Mouse (Mus musculus) liver, embryonic 14.5 days (tissue): ENCODE measurements around the gene Slc17a9.

Experiments used
- CTCF ChIP-seq: IDR thresholded peaks from 2 replicates; pipeline ENCODE4 v1.5.1; 2016; ENCODE audit warnings: antibody characterized with exemption, low read depth, control low read depth
- EP300 ChIP-seq: IDR thresholded peaks from 2 replicates; pipeline ENCODE4 v1.6.1; 2016; ENCODE audit warnings: antibody characterized with exemption, low read depth

DNA sequence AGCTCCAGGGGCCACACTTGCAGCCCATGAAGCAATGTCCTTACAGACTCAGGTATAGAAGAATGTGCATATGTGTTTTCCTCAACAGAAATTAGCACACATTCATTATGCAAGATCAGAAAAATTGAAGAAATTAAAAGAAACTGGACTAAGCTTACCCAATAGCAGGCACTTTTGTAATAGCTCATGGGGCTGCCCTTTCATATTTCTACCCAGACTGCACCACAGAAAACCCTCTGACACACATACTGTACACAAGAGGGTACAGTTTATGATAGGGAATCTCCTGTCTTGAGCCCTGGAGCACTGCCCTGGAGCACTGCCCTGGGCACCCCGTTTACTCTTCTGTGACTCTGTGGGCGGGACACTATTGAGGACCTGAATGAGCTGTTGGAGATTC is 12.9 kb downstream of the Slc17a9 start:
- TF ChIP-seq CTCF (no peak), EP300 (no peak)
